Mouse (Mus musculus) cerebellum, adult 9-10 months (tissue): ENCODE measurements around the gene Clip2.

ENCODE experiments used
- DNase-seq: peaks from one replicate; pipeline ENCODE4 v3.0.0; 2022

Gene Clip2

DNA sequence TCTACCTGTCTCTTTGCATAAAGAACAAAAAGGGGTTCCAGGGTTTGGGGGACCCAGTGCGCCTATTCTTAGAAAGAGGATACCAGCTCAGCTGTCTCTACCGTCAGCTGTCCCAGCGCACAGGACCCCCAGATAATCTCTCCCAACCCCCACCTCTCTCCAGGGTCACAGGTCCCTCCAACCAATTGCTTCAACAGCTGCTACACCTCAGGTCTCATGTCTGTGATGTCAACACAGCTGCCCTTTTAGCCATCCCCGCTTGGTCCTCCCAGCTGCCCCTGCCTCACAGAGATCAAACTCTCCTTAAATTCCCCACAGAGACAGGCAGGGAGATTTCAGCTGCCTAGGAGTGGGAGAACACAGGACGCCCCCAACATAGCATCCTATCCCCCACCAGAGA lies 28.5 kb downstream of the Clip2 start:
- DNase-seq: no peak

DNA sequence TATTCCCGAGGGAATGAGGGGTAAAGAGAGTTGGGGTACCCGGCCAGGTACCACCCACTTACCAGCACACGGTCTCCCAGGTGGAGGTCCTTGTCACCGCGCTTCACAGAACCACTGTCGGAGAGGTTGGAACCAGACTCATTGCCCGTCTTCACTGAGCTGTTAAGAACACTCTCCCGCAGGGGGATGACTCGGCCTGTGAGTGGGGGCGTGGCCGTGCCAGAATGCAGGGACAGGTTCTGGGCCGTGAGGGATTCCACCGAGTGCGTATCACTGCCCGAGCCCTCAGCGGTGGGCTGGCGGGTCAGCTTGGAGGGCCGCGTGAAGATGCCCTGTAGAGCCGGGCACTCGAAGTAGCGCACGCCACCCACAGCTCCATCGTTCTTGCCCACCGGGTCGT lies 29.7 kb downstream of the Clip2 start:
- DNase-seq: no peak

DNA sequence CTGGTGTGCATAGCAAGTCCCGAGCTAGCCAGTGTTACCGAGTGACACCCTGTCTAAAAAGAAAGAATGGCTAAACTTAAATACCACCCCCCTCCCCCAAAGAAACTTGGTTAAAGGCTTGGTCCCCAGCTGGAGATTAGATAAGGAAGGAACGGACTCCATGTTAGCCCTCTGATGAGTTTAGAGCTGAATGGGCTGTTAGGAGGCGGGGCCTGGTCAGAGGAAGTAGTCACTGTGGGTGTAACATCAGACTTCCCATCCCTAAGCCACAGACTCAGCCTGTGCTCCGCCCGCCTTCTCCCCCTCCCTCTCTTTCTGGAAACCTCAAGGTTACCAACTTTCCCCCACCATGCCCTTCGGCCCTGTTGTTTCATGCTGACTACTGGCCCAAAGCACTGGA lies 30.4 kb downstream of the Clip2 start:
- no peak for DNase-seq

DNA sequence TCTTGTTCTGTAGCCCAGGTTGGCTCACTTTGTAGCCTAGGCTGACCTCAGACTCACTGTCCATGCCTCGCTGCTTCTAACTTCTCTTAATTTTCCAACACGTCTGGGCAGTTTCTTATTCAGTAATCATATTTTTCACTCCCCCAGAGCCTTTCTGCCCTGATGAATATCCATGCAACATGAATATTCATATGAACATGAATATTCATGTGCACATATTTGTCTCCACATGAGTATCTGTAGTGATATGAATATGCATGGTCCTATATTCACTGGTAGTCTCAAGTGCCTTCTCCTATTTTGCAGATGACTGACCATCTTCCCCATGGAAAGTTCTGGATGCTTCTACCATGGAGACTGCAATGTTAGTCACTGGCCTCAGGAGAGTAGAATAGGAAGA lies 31.1 kb downstream of the Clip2 start:
- DNase-seq: no peak

DNA sequence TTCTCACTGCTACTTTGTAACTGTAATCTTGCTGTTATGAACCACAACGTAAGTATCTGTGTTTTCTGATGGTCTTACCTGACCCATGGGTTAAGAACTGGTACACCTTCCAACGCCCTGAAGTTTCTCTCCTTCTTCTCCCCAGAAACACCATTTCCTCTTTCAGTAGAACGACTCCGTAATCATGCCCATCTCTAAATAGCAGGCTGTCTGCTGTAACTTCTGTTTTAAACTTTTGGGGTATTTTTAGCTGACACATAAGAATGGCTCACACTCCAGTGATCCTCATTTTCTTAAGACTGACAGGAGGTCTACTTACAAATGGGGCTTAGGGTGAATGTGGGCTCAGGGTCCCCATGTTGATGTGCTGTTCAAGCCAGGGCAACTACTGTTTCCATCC lies 32.1 kb downstream of the Clip2 start:
- no peak for DNase-seq

DNA sequence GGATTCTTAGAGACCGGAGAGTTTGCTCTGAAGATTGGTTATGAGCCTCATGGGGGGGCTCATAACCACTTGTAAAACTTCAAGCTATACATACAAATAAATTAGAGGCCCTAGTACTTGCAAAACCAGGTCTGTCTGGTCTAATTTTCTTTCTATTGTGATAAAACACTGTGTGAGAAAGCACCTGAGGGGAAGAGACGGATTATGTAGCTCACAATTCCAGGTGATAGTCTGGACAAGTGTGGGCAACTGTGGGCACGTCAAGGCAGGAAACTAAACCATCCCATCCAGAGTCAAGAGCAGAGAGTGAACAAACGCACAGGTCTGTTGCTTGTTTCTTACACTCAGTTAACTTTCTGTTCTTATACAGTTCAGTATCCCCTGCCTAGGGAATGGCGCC lies 32.8 kb downstream of the Clip2 start:
- DNase-seq: no peak

DNA sequence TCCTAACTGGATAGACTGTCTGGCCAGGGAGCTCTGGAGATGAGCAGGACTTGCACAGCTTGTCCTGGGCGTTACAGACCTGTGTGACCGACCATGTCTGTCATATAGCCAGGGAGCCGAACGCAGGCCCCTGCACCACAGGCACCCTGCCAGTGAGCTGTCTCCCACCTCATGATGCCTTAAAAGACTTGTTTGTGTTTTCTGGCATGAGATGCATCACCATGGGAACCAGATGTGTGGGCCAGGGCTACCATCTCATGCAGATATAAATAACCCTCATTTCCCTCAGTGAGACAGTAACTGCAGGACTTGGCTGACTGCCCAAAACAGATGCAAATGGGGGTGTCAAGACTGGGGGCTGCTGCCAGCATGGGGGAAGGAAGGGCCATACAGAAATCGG lies 40.1 kb downstream of the Clip2 start:
- DNase-seq: no peak

DNA sequence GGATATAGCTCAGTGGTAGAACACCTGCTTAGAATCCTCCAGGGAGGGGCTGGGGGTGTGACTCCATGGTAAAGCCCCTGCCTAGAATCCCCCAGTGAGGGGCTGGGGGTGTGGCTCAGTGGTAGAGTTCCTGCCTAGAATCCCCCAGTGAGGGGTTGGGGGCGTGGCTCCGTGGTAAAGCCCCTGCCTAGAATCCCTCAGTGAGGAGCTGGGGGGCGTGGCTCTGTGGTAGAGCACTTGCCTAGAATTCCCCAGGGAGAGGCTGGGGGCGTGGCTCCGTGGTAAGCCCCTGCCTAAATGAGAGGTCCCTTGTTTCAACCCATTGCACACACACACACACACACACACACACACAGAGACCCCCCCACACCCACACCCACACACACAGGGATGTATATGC lies 42.0 kb downstream of the Clip2 start:
- no peak for DNase-seq

DNA sequence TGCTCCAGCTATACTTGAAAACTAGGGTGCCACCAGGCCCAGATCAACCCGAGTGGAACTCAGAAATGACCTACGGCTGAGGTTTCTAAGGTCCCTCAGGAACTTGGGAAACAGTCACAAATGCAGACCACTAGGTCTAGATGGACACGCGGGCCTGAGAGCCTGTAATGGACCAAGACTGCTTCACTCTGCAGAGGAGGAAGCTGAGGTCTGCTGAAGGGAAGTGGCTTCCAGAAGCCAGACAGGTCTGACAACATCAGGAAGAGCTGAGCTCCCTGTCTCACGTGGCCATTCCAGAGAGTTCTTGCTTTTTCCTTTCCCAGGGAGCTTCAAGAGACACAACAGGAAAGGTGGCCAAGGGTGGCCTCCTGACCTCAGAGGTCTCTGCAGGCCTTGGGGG lies 43.3 kb downstream of the Clip2 start:
- DNase-seq: no peak

DNA sequence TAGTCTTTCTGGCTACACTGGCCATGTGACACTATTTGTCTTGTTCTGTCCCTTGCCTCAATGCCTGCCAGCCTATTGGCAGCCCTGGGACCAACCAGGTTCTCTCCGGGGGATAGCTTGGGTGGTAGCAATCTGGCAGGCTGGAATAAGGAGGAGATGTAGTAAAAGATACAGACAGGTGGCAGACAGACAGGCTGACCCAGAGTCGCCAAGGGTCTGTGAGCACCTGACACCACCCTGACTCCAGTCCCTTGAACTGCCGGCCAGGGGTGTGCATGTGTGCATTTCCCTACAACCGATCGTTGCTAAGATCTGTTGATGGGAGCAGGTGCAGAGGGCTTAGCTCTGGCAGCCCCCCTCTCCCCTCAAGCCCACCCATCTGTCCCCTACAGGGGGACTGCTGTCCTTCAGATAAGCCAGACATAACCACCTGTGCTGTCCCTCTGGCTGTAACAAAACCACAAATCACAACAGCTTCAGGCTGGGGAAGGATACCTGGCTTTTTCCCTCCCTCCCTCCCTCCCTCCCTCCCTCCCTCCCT lies 44.3 kb downstream of the Clip2 start:
- no peak for DNase-seq

DNA sequence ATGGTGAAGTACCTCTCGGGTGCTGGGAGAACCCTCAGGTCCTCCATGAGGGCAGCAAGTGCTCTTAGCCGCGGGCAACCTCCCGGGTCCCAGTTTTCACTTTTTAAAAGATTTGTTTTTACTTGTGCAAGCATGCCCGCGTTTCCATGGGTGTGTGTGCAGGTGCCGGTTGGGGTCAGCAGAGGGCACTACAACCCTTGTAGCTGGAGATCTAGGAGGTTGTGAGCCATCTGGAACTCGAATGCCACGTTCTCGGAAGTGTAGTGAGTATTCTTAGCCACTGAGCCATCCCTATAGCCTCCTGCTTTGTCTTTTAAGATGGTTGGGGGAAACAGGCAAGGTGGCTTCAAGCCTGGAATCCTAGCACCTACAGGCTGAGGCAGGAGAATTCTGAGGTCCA lies 44.9 kb downstream of the Clip2 start:
- peak; percentile 89 for DNase-seq

DNA sequence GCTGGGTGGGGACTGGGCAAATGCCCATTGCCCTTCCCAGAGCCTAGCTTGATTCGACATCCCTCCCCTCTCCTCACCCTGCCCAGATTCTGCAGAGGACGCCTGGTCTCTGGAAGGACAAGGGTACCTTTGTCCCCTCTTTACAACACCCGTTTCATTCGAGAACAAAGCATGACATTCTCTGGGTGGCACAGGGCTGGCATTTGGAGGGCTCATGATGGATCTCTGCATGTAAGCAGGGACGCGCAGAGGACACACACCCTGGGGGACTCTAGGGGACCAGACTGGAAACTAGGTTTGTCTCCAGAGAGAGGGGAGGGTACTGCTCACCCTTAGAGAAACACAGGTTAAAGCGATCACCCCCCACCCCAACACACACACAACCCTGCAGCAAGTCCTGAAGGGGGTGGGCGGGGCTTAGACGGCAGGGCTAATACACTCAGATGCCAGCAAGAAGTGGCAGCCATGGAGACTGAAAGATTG lies 46.4 kb downstream of the Clip2 start:
- no peak for DNase-seq

DNA sequence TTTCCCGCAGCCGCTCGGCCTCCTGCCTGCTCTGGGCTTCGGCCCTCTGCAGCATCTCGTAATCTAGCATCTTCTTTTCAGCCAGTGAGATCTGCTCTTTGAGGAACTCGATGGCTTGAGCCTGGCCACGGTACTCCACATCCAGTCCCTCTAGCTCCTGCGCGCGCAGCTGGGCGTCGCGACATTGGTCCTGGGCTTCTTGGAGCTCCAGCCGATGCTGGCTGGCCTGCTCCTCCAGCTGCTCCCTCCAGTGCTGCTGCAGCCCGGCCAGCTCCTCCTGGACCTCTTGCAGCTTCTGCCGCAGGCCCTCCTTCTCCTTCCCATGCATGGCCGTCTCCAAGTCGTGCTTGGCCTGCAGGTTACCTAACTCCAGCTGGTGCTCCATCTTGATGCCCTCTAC lies 49.6 kb downstream of the Clip2 start:
- DNase-seq: no peak

DNA sequence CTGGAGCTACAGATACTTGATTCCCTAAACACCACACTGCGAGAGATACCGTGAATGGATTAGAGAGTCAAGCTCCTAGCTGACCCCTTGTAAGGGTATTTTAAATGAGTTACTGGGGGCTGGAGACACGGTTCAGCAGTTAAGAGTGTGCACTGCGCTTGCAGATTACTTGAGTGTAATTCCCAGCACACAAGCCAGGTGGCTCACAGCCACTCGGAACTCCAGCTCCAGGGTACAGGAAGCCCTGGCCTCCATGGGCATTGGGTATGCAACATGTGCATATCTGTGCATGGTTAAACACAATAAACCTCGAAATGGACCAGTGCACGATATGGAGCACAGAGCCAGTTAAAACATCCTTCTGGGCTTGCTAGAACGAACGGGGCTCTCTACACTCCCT lies 50.8 kb downstream of the Clip2 start:
- no peak for DNase-seq

DNA sequence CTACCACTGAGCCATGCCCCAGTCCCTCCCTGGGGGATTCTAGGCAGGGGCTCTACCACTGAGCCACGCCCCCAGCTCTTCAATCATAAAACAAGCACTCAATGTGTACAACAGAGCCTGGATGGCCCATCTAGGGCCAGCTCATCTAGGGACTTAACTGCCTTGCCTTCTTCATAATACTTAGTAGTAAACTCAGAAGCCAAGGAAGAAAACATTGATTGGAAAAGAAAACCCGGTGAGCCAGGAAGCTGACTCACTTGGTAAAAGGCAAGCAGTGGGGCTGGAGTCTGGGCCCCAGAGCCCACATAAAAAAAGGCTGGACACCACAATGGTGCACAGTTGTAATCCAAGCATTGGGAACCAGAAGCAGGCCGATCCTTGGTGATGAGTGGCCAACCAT lies 51.6 kb downstream of the Clip2 start:
- no peak for DNase-seq

DNA sequence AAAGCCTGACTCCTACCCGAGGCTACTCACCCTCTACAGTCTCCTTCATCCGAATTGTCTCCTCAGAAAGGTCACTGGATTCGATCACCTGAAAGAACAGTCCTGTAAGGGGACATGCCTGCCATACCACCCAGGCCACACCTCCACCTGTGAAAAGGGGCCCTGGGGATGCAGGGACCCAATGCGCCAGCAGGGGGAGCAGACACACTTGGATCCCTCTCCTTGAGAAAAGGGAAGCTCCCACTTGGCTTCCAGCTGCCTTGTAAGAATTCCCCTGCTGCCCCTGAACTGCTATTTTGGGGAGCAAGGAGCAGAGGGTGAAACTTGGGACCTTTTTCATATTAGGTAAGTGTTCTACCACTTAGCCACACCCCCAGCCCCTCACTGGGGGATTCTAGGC lies 52.2 kb downstream of the Clip2 start:
- DNase-seq: peak; percentile 71

DNA sequence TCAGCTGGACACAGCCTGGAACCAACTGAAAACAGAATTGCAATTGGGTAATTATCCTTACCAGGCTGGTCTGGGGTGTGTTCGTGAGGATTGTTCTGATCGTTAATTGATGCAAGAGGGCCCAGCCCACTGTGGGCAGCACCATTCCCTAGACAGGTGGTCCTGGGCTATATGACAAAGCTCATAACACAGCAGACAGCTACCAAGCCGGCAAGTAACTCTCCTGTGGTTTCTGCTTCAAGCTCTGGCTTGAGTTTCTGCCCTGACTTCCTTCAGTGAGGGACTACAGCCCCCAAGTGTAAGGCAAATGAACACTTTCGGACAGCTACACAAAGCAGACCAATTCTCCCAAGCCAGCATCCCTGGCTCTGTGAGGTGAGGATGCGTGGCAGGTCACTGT lies 55.2 kb downstream of the Clip2 start:
- no peak for DNase-seq

DNA sequence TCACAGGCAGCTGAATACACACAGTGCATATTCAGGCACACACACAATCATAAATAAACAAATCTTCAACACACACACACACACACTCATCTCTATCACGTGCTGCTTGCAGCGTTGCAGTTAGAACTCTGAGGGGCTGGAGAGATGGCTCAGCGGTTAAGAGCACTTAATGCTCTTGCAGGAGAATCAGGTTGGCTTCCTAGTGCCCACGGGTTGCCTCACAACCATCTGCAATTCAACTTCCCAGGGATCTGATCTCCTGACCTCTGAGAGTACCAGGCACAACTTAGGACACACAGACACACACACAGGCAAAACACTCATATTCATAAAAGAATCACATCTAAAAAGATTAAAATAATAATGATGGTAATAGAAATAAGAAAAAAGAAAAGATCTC lies 56.4 kb downstream of the Clip2 start:
- no peak for DNase-seq

DNA sequence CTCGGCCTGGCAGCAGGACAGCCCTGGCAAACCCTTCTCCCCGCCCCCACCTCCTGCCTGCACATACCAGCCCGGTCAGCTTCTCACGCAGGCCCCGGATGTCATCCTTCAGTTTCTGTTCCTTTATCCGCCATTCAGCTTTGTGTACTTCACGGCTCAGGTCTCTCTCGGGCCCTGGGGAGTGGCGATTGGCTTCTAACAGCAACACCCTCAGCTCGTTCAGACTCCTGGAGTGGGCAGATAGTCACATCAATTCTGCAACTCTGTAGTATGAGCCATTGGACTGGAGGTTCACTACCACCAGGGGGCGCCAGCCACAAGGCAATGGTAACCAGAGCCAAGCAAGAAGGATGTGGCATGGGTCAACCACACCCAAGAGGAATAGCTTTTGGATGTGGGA lies 58.1 kb downstream of the Clip2 start:
- DNase-seq: peak; percentile 91

DNA sequence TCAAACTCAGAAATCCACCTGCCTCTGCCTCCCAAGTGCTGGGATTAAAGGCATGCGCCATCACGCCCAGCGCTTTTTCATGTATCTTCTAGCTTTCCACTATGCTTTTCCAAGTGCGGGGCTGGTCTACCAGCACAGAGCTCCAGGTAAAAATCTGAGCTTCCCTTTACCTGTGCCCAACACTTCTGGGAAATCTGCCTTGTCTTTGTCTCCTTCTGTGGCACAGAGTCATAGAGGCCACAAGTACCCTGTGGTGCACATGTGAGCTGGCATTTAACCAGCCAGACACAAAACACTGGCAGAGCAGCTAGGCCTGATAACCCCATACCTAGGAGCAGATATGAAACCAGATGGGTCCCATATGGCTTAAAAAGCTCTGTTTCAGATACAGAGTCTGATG lies 59.3 kb downstream of the Clip2 start:
- no peak for DNase-seq

DNA sequence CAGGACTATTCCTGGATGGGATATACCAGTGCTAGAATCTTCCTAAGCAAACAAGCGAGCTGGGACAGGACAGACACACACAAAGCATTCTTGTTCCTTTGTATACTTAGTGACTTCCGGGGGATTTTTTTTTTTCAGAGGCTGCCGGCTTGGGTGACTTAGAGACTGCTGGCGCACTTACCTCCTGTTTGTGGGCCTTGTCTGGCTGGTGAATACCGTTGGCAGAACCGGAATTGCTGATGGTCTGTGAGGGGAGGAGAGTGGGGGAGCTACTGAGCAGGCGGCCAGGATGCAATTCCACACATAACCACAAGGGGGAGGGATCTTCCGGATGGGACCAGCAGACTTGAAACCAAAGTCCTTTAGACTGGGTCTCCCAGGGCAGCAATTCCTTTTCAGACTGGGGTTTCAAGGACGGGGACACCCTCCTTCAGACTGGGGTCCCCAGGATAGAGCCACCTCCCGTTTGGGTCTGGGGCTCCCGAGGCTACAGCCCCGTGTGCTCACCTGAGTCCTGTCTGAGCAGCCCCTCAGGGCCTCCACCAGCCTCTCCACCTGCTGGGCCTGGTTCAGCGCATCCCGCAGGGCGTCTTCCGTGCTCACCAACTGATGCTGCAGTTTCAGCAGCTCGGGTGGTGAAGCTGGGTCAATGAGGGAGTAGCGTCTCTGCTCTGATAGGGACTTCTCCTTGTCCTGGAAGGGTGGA lies 60.4 kb downstream of the Clip2 start:
- DNase-seq: peak; percentile 82

DNA sequence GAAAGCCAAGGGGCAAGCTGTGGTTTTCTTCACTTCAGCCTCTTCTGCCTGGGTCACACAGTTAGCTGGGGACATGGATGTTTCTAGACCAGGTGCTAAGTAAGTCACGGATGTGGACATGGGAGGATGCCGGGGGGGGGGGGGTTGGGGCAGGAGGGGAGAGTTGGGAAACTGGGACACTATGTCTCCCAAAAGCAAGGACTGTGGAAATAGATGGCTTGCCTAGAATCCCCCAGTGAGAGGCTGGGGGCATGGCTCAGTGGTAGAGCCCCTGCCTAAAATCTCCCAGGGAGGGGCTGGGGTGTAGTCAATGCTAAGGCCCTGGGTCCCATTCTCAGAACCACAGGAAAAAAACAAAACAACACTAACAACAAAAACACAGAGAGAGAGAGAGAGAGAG lies 61.0 kb downstream of the Clip2 start:
- DNase-seq: no peak

DNA sequence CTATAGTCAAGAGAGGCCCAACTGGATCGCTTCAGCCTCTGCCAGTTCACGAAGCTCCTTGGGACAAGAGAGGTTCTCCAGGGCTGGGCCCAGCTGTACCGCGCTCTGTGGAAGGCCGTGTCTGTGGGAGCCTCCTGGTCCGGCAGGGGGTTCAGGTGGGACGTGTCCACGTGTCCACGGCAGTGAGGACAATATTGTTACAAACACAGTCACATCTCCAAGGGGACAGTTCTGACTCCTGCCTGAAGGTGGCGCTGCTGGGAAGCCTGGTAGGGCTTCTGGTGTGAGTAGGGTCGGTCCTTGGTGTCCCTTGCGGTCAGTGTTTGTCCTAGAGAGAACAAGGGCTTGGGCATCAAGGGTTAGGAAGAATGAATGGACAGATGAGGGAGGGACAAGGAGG lies 61.8 kb downstream of the Clip2 start:
- no peak for DNase-seq

DNA sequence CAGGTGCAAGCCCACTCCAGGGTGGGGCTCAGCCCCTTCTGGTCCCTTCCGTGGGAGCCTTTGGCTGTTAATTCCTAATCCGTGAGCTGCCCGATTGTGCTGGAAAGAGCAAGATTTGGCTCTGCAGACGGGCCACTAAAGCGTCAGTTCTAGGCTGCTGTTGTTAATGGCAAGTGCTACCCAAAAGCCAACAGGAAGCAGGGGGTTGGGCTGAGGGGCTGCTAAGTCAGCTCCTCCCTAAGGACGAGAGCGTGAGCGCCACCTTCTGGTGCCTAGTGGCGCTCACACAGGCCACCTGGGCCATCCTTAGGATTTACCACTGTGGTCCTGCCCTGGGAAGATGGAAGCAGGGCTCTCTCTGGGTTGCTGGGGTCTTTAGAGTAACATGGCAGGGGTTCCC lies 62.7 kb downstream of the Clip2 start:
- DNase-seq: no peak

DNA sequence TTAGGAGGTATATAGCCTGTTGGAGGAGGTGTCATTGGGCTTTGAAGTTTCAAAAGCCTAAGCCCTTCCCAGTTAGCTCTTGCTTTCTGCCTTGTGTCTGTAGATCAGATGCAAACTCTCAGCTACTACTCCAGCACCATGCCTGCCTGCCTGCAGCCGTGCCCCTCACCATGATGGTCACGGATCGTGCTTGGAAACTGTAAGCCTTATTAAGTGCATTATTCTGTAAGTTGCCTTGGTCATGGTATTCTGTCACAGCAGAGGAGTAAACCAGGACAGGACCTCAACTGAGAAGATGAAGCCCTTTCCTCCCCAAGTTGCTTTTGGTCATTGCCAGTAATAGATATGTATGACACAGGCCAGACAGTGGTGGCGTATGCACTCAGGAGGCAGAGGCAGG lies 63.6 kb downstream of the Clip2 start:
- no peak for DNase-seq
